Mouse (Mus musculus): ENCODE measurements at regions not wholly inside any gene's neighbourhood (a gene's known extent, or its start where the extent isn't known, plus 50 kb on each side); places are given as distances from the start of the nearest gene placed in this dataset.
A peak's percentile ranks its signal among the peaks of the same experiment; 100 is the strongest.

GRCm38 (mm10) chr12:73830122-73830521 lies 71.1 kb upstream of the Hif1a start:
- Histone ChIP-seq H3K9me3 (no peaks in the 10 kb centered on the region), H3K4me1 (replicated peaks) (no peaks in the 10 kb centered on the region), H3K27me3 (replicated peaks) (no peaks in the 10 kb centered on the region), H3K9ac (no peak overlapping the region), H3K27ac (no peak overlapping the region), H3K4me2 (replicated peaks) (no peak overlapping the region), H3K4me3 (replicated peaks) (no peak overlapping the region), H3K36me3 (no peaks in the 10 kb centered on the region)
- no peak for ATAC-seq
- WGBS = 48% methylated on average over 7 of the region's 7 CpGs

GRCm38 (mm10) chr12:73830551-73831203 lies 70.5 kb upstream of the Hif1a start:
- Histone ChIP-seq H3K27ac (no peak overlapping the region), H3K36me3 (no peaks in the 10 kb centered on the region), H3K9ac (no peak overlapping the region), H3K4me2 (replicated peaks) (no peak overlapping the region), H3K4me3 (replicated peaks) (no peak overlapping the region), H3K9me3 (no peaks in the 10 kb centered on the region), H3K27me3 (replicated peaks) (no peaks in the 10 kb centered on the region), H3K4me1 (replicated peaks) (no peaks in the 10 kb centered on the region)
- ATAC-seq = no peak
- WGBS = 76% methylated on average over 10 of the region's 10 CpGs

GRCm38 (mm10) chr12:73831204-73831595 lies 70.0 kb upstream of the Hif1a start:
- WGBS = 77% methylated on average over 7 of the region's 7 CpGs

GRCm38 (mm10) chr12:73831637-73832385 lies 69.4 kb upstream of the Hif1a start:
- 84% methylated on average over 10 of the region's 10 CpGs for WGBS
- H3K4me3 ChIP-seq (replicated peaks) = no peak overlapping the region
- no peaks in the 10 kb centered on the region for H3K27me3 ChIP-seq (replicated peaks)
- no peak overlapping the region for H3K27ac ChIP-seq
- no peak overlapping the region for H3K9ac ChIP-seq
- H3K9me3 ChIP-seq = no peaks in the 10 kb centered on the region
- H3K4me2 ChIP-seq (replicated peaks) = no peak overlapping the region
- no peak for ATAC-seq
- H3K4me1 ChIP-seq (replicated peaks) = no peaks in the 10 kb centered on the region
- no peaks in the 10 kb centered on the region for H3K36me3 ChIP-seq

More at GRCm38 (mm10) chr12:73831204-73831595, 70.0 kb upstream of the Hif1a start:
- no peaks in the 10 kb centered on the region for H3K4me1 ChIP-seq (replicated peaks)
- H3K27ac ChIP-seq = no peak overlapping the region
- H3K36me3 ChIP-seq = no peaks in the 10 kb centered on the region
- H3K27me3 ChIP-seq (replicated peaks) = no peaks in the 10 kb centered on the region
- no peak for ATAC-seq
- H3K9ac ChIP-seq = no peak overlapping the region
- H3K4me3 ChIP-seq (replicated peaks) = no peak overlapping the region
- no peak overlapping the region for H3K4me2 ChIP-seq (replicated peaks)
- no peaks in the 10 kb centered on the region for H3K9me3 ChIP-seq

- Histone ChIP-seq H3K4me1 (replicated peaks) (no peaks in the 10 kb centered on the region), H3K9ac (no peak overlapping the region), H3K27me3 (replicated peaks) (no peaks in the 10 kb centered on the region), H3K27ac (no peak overlapping the region), H3K36me3 (no peaks in the 10 kb centered on the region), H3K4me3 (replicated peaks) (no peak overlapping the region), H3K9me3 (no peaks in the 10 kb centered on the region), H3K4me2 (replicated peaks) (no peak overlapping the region)
- ATAC-seq = no peak
- 74% methylated on average over 3 of the region's 3 CpGs for WGBS
Observed at GRCm38 (mm10) chr12:73832789-73833188, 68.4 kb upstream of the Hif1a start.

- Histone ChIP-seq H3K4me1 (replicated peaks) (no peaks in the 10 kb centered on the region), H3K4me2 (replicated peaks) (no peak overlapping the region), H3K27ac (no peak overlapping the region), H3K4me3 (replicated peaks) (no peak overlapping the region), H3K9me3 (no peaks in the 10 kb centered on the region), H3K9ac (no peak overlapping the region), H3K36me3 (no peaks in the 10 kb centered on the region), H3K27me3 (replicated peaks) (no peaks in the 10 kb centered on the region)
- ATAC-seq = peak; percentile 62
Observed at GRCm38 (mm10) chr12:73836132-73836531, 65.0 kb upstream of the Hif1a start.

- Histone ChIP-seq H3K27ac (no peak overlapping the region), H3K9ac (no peak overlapping the region), H3K36me3 (no peaks in the 10 kb centered on the region), H3K4me1 (replicated peaks) (no peaks in the 10 kb centered on the region), H3K27me3 (replicated peaks) (no peaks in the 10 kb centered on the region), H3K4me3 (replicated peaks) (no peak overlapping the region), H3K9me3 (no peaks in the 10 kb centered on the region), H3K4me2 (replicated peaks) (no peak overlapping the region)
- 85% methylated on average over 1 of the region's 1 CpGs for WGBS
- no peak for ATAC-seq
Observed at GRCm38 (mm10) chr12:73837036-73837435, 64.1 kb upstream of the Hif1a start.

GRCm38 (mm10) chr12:73837921-73838320 lies 63.3 kb upstream of the Hif1a start:
- Histone ChIP-seq H3K4me2 (replicated peaks) (no peak overlapping the region), H3K4me1 (replicated peaks) (no peaks in the 10 kb centered on the region), H3K9me3 (no peaks in the 10 kb centered on the region), H3K9ac (no peak overlapping the region), H3K27me3 (replicated peaks) (no peaks in the 10 kb centered on the region), H3K27ac (no peak overlapping the region), H3K36me3 (no peaks in the 10 kb centered on the region), H3K4me3 (replicated peaks) (no peak overlapping the region)
- 82% methylated on average over 2 of the region's 2 CpGs for WGBS
- no peak for ATAC-seq

- H3K36me3 ChIP-seq = no peaks in the 10 kb centered on the region
- ATAC-seq = peak; percentile 46; the same call in 1 of the 2 replicates
- H3K9me3 ChIP-seq = no peaks in the 10 kb centered on the region
- no peak overlapping the region for H3K4me2 ChIP-seq (replicated peaks)
- no peak overlapping the region for H3K9ac ChIP-seq
- 73% methylated on average over 10 of the region's 10 CpGs for WGBS
- H3K4me3 ChIP-seq (replicated peaks) = no peak overlapping the region
- no peaks in the 10 kb centered on the region for H3K4me1 ChIP-seq (replicated peaks)
- no peaks in the 10 kb centered on the region for H3K27me3 ChIP-seq (replicated peaks)
- no peak overlapping the region for H3K27ac ChIP-seq
Observed at GRCm38 (mm10) chr12:73838330-73838729, 62.8 kb upstream of the Hif1a start.

- Histone ChIP-seq H3K27ac (no peak overlapping the region), H3K4me2 (replicated peaks) (0 out of 2 replicates have a peak overlapping the region, but pooled peaks have one; percentile 33), H3K4me3 (replicated peaks) (no peak overlapping the region), H3K4me1 (replicated peaks) (no peaks in the 10 kb centered on the region), H3K27me3 (replicated peaks) (no peaks in the 10 kb centered on the region), H3K36me3 (no peaks in the 10 kb centered on the region), H3K9ac (no peak overlapping the region), H3K9me3 (no peaks in the 10 kb centered on the region)
- peak; percentile 72 for ATAC-seq
- WGBS = 45% methylated on average over 9 of the region's 9 CpGs
Observed at GRCm38 (mm10) chr12:73842000-73842675, 59.0 kb upstream of the Hif1a start.

- Histone ChIP-seq H3K27ac (no peak overlapping the region), H3K4me2 (replicated peaks) (no peak overlapping the region), H3K9me3 (no peaks in the 10 kb centered on the region), H3K9ac (no peak overlapping the region), H3K36me3 (no peaks in the 10 kb centered on the region), H3K27me3 (replicated peaks) (no peaks in the 10 kb centered on the region), H3K4me1 (replicated peaks) (no peaks in the 10 kb centered on the region), H3K4me3 (replicated peaks) (no peak overlapping the region)
- WGBS = 90% methylated on average over 3 of the region's 3 CpGs
- no peak for ATAC-seq
Observed at GRCm38 (mm10) chr12:73844782-73845181, 56.4 kb upstream of the Hif1a start.

GRCm38 (mm10) chr12:73846672-73847071 lies 54.5 kb upstream of the Hif1a start:
- Histone ChIP-seq H3K4me1 (replicated peaks) (no peaks in the 10 kb centered on the region), H3K4me3 (replicated peaks) (no peak overlapping the region), H3K27ac (no peak overlapping the region), H3K4me2 (replicated peaks) (no peak overlapping the region), H3K27me3 (replicated peaks) (no peaks in the 10 kb centered on the region), H3K9me3 (no peaks in the 10 kb centered on the region), H3K36me3 (no peaks in the 10 kb centered on the region), H3K9ac (no peak overlapping the region)
- no peak for ATAC-seq
- 57% methylated on average over 10 of the region's 10 CpGs for WGBS

All from intestine, embryonic 15.5 days (tissue).